Mouse (Mus musculus) forebrain, embryonic 13.5 days (tissue): ENCODE measurements around the gene Med20. TPM values are rescaled to one million over a fixed set of nuclear protein-coding genes. Genes with fewer than 3 reads are reported as not detected.
"Not testable (repeated sequence)": the region's sequence is repeated elsewhere in the genome, so short reads cannot be mapped to it uniquely, and the experiment has no call there.

Experiments used
- ATAC-seq: fragments of 200-750 bp; cut with Nextera tagmentation; 2 replicates; pipeline ENCODE4 v1.8.0; 2017
- H3K27ac ChIP-seq: fragments of 300-500 bp; sonication (generic); 2 replicates; pipeline ENCODE4 v1.5.1; 2015; ENCODE audit warnings: inconsistent platforms, mild to moderate bottlenecking, moderate library complexity
- H3K27me3 ChIP-seq: fragments of 300-500 bp; sonication (generic); 2 replicates; pipeline ENCODE4 v1.6.1; 2015; ENCODE audit warnings: mild to moderate bottlenecking, inconsistent platforms
- H3K36me3 ChIP-seq: fragments of 300-500 bp; sonication (generic); 2 replicates; pipeline ENCODE4 v1.6.1; 2015; ENCODE audit warnings: mild to moderate bottlenecking, inconsistent platforms; ENCODE audit not compliant: poor library complexity, severe bottlenecking
- H3K4me1 ChIP-seq: fragments of 300-500 bp; sonication (generic); 2 replicates; pipeline ENCODE4 v1.6.1; 2015; ENCODE audit warnings: inconsistent platforms
- H3K4me2 ChIP-seq: fragments of 300-500 bp; sonication (generic); 2 replicates; pipeline ENCODE4 v1.6.1; 2015; ENCODE audit warnings: inconsistent platforms, mild to moderate bottlenecking, moderate library complexity
- H3K4me3 ChIP-seq: fragments of 300-500 bp; sonication (generic); 2 replicates; pipeline ENCODE4 v1.5.1; 2015; ENCODE audit warnings: mild to moderate bottlenecking, inconsistent platforms
- H3K9ac ChIP-seq: fragments of 300-500 bp; sonication (generic); 2 replicates; pipeline ENCODE4 v1.6.1; 2015; ENCODE audit warnings: mild to moderate bottlenecking, inconsistent platforms
- H3K9me3 ChIP-seq: fragments of 300-500 bp; sonication (generic); replicated peaks from 2 replicates; pipeline ENCODE4 v1.6.1; 2016; ENCODE audit warnings: inconsistent platforms
- WGBS: fragments of 180-500 bp; shearing (Covaris S2); methylation state at CpG from one replicate; pipeline ENCODE4 v1.1.7; 2015; 5-methylcytosine and 5-hydroxymethylcytosine counted together
- polyA plus RNA-seq: library from polyadenylated mRNA; unstranded; fragments of >200 nt; fragmentation: Nextera tagmentation; extraction: Ambion mirVana; gene quantifications from 2 replicates; pipeline ENCODE4 v1.2.1, GENCODE M21; 2015

The Med20 gene
- polyA plus RNA-seq, 1 experiment from 2014 or later, result 45.2 TPM

DNA sequence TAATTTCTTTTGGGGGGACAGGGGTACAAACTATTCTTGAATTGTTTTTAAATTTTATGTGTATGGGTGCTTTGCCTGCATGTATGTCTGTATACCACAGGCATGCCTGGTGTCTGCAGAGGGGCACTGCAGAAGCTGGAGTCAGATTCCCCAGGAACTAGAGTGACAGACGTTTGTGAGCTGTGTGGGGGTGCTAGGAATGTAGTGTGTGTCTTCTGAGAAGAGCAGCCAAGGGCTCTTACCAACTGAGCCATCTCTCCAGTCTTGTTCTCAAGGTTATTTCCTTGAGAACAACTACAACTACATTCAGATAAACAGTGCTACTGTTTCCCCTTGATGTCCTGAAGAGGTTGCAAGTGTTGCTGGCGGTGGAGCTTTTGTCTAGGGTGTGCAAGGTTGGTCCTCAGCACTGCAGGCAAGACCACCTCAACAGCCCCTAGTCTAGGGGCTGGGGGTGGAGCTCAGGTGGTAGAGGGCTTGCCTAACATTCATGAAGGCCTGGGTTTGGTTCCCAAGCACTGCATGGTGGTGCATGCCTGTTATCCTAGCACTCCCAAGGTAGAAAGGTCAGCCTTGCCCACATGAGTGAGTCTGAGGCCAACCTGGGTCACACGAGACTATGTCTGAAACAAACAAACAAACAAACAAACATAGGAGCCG is 20.9 kb downstream of the Med20 start:
- Histone ChIP-seq H3K4me2 (peak overlapping the region; percentile 40), H3K27ac (no peak overlapping the region), H3K4me3 (0 out of 2 replicates have a peak overlapping the region, but pooled peaks have one; percentile 1), H3K27me3 (no peaks in the 10 kb centered on the region), H3K9ac (peak overlapping the region; percentile 37; the same call in 1 of the 2 replicates), H3K9me3 (no peaks in the 10 kb centered on the region), H3K4me1 (peaks cover 42% of the 10 kb centered on the region), H3K36me3 (peaks cover 13% of the 10 kb centered on the region)
- ATAC-seq, result no peak
- WGBS, result 74% methylated on average over 4 of the region's 4 CpGs

DNA sequence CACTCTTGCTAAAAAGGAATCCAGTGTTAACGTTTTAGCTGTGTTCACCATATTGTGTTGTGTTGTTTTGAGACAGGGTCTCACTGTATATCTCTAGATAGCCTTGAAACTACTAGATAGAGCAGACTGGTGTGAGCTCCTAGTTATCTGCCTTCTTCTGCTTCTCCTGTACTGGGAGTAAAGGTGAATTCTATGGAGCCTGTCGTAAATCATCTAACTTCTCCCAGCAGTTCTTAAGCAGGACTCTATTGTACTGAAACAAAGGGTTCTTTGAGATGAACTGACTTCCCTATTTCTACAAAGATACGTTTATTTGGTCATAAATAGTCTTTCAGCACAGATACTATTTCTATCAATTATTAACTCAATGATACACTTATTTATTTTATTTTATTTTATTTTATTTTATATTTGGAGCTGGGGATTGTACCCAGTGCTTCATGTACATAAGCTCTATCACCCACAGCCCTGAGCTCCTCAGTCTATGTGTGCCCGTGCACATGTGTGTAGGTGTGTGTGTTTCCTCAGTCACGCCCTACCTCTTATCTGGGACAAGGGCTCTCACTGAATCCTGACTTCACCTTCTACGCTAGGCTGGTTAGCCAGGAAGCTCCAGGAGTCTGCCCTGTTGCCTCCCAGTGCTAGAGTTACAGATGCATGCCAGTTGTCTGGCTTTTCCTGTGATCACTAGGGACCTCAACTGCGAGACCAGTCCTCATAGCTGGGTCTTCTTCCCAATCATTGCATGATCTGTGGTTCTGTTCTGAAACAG is 22.8 kb downstream of the Med20 start:
- Histone ChIP-seq H3K4me3 (no peak overlapping the region), H3K27ac (no peak overlapping the region), H3K27me3 (no peaks in the 10 kb centered on the region), H3K9ac (0 out of 2 replicates have a peak overlapping the region, but pooled peaks have one; percentile 5), H3K36me3 (peaks cover 13% of the 10 kb centered on the region), H3K4me1 (peaks cover 37% of the 10 kb centered on the region), H3K9me3 (no peaks in the 10 kb centered on the region), H3K4me2 (no peak overlapping the region)
- 78% methylated on average over 7 of the region's 7 CpGs for WGBS
- ATAC-seq, result no peak

DNA sequence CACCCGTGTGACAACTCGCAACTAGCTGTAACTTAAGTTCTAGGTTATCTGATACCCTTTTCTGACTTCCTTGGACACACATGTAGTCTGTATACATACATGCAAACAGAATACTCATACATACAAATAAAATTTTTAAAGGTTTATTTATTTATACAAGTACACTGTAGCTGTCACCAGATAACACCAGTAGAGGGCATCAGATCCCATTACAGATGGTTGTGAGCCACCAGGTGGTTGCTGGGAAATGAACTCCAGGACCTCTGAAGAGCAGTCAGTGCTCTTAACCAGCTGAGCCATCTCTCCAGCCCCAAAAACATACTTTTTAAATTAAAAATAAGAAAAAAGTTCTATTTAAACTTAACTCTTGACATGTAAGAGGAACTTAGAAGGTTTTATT is 31.6 kb downstream of the Med20 start:
- no peaks in the 10 kb centered on the region for H3K27me3 ChIP-seq
- H3K4me2 ChIP-seq, result no peak overlapping the region
- ATAC-seq, result no peak
- H3K4me1 ChIP-seq, result peaks cover 7% of the 10 kb centered on the region
- WGBS, result 86% methylated on average over 2 of the region's 2 CpGs
- no peak overlapping the region for H3K9ac ChIP-seq
- no peak overlapping the region for H3K27ac ChIP-seq
- no peaks in the 10 kb centered on the region for H3K36me3 ChIP-seq
- no peaks in the 10 kb centered on the region for H3K9me3 ChIP-seq
- no peak overlapping the region for H3K4me3 ChIP-seq

DNA sequence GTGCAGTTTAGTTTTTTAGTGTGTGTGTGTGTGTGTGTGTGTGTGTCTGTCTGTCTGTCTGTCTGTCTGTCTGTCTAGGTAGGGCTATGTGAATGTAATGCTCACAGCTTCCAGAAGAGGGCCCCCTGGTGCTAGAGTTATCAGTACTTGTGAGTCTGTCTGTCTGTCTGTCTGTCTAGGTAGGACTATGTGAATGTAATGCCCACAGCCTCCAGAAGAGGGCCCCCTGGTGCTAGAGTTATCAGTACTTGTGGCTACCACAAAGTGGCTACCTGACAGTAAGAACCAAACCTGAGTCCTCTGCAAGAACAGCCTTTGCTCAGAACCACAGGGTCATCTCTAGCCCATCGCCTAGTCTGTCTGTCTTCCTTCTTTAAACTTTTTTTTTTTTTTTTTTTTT is 35.3 kb downstream of the Med20 start:
- no peak overlapping the region for H3K4me2 ChIP-seq
- H3K9me3 ChIP-seq, result no peaks in the 10 kb centered on the region
- H3K27ac ChIP-seq, result no peak overlapping the region
- no peaks in the 10 kb centered on the region for H3K36me3 ChIP-seq
- 75% methylated on average over 1 of the region's 1 CpGs for whole genome bisulfite sequencing
- peaks cover 16% of the 10 kb centered on the region for H3K4me1 ChIP-seq
- ATAC-seq, result no peak
- no peak overlapping the region for H3K4me3 ChIP-seq
- no peaks in the 10 kb centered on the region for H3K27me3 ChIP-seq
- H3K9ac ChIP-seq, result no peak overlapping the region

DNA sequence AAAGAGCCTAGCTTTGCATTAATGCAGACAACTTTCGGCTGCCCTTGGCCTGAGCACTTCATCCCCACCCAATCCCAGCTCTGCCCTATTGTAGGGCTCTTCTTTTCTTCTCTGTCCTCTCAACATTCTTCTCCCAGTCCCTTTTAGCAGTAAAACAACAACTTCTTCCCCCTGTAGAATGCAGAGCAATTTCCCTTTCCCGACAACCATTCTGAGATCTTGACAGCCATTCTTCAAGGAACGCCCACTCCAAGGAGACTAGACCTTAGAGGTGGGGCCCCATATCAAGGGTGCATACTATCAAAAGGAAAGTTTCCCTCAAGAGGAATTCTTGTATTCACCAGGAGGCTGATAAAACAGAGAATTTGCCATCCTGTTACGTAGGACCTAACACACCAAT is 37.6 kb downstream of the Med20 start:
- 28% methylated on average over 4 of the region's 4 CpGs for WGBS
- H3K4me2 ChIP-seq, result peak overlapping the region; percentile 24; the same call in 1 of the 2 replicates
- peaks cover 7% of the 10 kb centered on the region for H3K36me3 ChIP-seq
- no peak for ATAC-seq
- no peaks in the 10 kb centered on the region for H3K9me3 ChIP-seq
- no peaks in the 10 kb centered on the region for H3K27me3 ChIP-seq
- H3K4me3 ChIP-seq, result no peak overlapping the region
- 0 out of 2 replicates have a peak overlapping the region, but pooled peaks have one; percentile 25 for H3K27ac ChIP-seq
- peaks cover 19% of the 10 kb centered on the region for H3K4me1 ChIP-seq
- H3K9ac ChIP-seq, result no peak overlapping the region

DNA sequence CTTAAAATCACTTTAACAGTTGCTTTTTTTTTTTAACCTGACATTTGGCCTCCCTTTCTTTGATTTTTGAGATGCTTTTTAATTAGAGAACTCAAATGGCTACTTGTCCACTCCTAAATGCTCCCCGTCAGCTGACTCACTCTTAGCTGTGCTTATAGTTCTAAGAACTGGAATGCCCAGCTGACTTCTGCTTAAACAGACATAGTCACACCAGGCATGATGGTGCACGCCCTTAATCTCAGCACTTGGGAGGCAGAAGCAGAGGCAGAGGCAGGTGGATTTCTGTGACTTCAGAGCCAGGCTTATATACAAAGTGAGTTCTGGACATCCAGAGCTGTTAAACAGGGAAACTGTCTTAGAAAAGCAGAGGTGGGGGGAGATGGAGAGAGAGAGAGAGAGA is 40.6 kb downstream of the Med20 start:
- no peak overlapping the region for H3K27ac ChIP-seq
- no peak overlapping the region for H3K4me3 ChIP-seq
- peaks cover 16% of the 10 kb centered on the region for H3K4me1 ChIP-seq
- WGBS, result 62% methylated on average over 2 of the region's 2 CpGs
- ATAC-seq, result no peak
- H3K36me3 ChIP-seq, result peaks cover 7% of the 10 kb centered on the region
- H3K9me3 ChIP-seq, result no peaks in the 10 kb centered on the region
- no peaks in the 10 kb centered on the region for H3K27me3 ChIP-seq
- H3K4me2 ChIP-seq, result no peak overlapping the region
- H3K9ac ChIP-seq, result no peak overlapping the region

DNA sequence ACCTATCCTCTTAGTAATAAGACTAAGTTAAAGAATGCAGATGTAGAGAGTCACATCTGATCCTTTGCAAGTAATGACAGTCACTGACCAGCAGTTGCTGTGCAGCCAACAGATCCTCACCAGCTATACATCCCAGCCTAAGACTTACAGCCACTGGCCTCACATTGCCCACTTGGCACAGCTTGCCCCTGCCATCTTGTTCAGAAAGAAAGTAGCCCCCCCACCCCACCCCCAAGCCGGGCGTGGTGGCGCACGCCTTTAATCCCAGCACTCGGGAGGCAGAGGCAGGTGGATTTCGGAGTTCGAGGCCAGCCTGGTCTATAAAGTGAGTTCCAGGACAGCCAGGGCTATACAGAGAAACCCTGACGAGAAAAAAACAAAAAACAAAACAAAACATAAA is 43.0 kb downstream of the Med20 start:
- 95% methylated on average over 8 of the region's 8 CpGs for WGBS
- H3K27ac ChIP-seq, H3K4me3 ChIP-seq, H3K9ac ChIP-seq, H3K4me1 ChIP-seq, H3K36me3 ChIP-seq, H3K4me2 ChIP-seq, ATAC-seq, H3K9me3 ChIP-seq, H3K27me3 ChIP-seq: not testable (repeated sequence)

DNA sequence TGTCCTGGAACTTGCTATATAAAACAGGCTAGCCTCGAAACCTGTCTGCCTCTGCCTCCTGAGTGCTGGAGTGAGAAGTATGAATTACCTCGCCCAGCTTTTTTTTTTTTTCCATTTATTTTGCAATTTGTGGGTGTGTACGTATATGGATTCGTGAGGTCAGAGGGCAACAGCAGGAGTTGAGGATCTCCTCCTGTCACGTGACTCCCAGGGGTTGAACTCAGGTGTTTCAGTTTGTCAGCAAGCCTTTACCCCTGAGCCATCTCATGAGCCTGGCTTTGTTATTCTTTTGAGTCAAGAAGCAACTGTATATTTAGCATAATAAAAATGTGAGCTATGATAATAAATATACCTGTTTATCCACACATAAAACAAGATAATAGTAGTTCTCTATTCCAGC is 44.3 kb downstream of the Med20 start:
- H3K4me1 ChIP-seq, result peaks cover 3% of the 10 kb centered on the region; the same call in 1 of the 2 replicates
- no peak overlapping the region for H3K4me2 ChIP-seq
- H3K4me3 ChIP-seq, result no peak overlapping the region
- no peak overlapping the region for H3K27ac ChIP-seq
- H3K36me3 ChIP-seq, result peaks cover 7% of the 10 kb centered on the region
- no peaks in the 10 kb centered on the region for H3K9me3 ChIP-seq
- ATAC-seq, result no peak
- 90% methylated on average over 5 of the region's 5 CpGs for WGBS
- no peak overlapping the region for H3K9ac ChIP-seq
- H3K27me3 ChIP-seq, result no peaks in the 10 kb centered on the region

DNA sequence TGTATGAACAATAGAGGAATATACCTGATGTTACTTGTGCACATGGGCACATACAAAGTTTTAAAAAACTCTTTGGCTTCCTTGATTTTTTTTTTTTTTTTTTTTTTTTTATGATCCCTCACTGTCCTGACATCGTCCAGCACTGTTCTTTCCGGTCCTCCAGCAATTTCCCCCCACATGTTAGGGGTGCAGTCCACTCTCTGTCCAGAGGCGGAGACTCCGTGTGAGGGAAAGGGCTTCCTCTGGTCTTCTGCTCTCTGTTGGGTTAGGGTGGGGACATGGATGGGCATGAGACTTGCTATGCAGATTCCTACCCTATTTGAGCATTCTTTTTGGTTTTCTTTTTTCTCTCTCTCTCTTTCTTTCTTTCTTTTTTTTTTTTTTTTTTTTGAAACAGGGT is 46.5 kb downstream of the Med20 start:
- H3K27ac ChIP-seq, result no peak overlapping the region
- no peaks in the 10 kb centered on the region for H3K27me3 ChIP-seq
- H3K4me2 ChIP-seq, result no peak overlapping the region
- H3K9ac ChIP-seq, result no peak overlapping the region
- no peaks in the 10 kb centered on the region for H3K9me3 ChIP-seq
- no peak for ATAC-seq
- H3K4me3 ChIP-seq, result no peak overlapping the region
- WGBS, result 83% methylated on average over 4 of the region's 4 CpGs
- peaks cover 7% of the 10 kb centered on the region for H3K36me3 ChIP-seq
- H3K4me1 ChIP-seq, result peaks cover 5% of the 10 kb centered on the region; the same call in 1 of the 2 replicates

DNA sequence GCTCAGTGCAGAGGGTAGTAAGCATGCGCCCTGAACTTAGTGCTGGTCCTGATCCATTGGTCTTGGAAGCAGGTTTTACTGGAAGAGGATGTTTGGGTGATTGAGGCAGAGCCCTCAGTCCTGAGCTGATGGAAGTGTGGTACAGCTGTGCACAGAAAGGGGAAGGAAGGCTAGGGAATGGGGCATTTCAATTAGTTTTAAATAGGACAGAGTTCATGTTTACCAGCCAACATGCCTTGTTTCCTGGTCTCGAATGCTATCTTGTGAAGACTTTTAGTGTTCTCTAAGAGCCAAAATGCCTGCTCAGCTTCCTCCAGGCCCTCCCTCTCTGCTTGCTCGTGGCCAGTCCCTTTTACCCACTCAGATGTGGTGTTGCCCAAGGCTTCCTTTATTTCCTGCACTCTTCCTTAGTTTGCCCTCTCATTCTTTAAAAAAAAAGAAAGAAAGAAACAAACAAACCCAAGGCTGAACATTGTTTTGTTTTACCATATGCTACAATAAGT is 47.4 kb downstream of the Med20 start:
- H3K36me3 ChIP-seq, result peaks cover 1% of the 10 kb centered on the region
- H3K27me3 ChIP-seq, result no peaks in the 10 kb centered on the region
- ATAC-seq, result no peak
- no peak overlapping the region for H3K27ac ChIP-seq
- no peak overlapping the region for H3K9ac ChIP-seq
- H3K4me2 ChIP-seq, result no peak overlapping the region
- peaks cover 9% of the 10 kb centered on the region; the same call in 1 of the 2 replicates for H3K4me1 ChIP-seq
- H3K9me3 ChIP-seq, result no peaks in the 10 kb centered on the region
- no peak overlapping the region for H3K4me3 ChIP-seq
- WGBS, result 86% methylated on average over 3 of the region's 3 CpGs

DNA sequence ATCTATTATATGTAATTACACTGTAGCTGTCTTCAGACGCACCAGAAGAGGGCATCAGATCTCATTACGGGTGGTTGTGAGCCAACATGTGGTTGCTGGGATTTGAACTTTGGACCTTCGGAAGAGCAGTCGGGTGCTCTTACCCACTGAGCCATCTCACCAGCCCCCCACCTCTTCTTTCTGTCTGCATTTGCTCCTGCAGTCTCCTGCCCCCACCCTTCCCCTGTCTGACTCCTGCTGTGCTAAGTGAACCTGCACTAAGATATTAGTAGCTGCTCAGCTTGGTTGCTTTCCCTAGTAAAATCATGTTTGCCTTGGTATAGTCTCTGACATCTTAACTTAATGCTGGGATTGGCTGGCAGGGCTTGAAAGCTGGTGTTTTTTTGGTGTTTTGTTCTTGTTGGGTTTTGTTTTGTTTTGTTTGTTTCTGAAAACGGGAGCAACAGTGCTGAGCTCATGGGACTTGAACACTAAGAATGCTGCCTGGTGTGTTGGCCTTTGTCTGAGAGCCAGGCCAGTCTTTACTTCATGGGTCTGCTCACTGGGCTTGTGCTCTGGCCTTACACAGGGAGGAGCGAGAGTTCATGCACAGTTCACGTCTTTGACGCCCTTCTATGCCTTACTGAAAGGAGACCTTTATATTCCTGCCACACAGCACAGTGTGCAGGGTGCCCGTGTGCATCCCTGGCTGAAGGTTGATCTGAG is 51.8 kb downstream of the Med20 start:
- peak; percentile 33; the same call in 1 of the 2 replicates for ATAC-seq
- 16% methylated on average over 9 of the region's 9 CpGs for WGBS
- no peak overlapping the region for H3K4me2 ChIP-seq
- no peak overlapping the region for H3K27ac ChIP-seq
- H3K36me3 ChIP-seq, result no peaks in the 10 kb centered on the region
- H3K4me1 ChIP-seq, result peaks cover 9% of the 10 kb centered on the region; the same call in 1 of the 2 replicates
- no peak overlapping the region for H3K9ac ChIP-seq
- H3K4me3 ChIP-seq, result no peak overlapping the region
- no peaks in the 10 kb centered on the region for H3K27me3 ChIP-seq
- no peaks in the 10 kb centered on the region for H3K9me3 ChIP-seq

DNA sequence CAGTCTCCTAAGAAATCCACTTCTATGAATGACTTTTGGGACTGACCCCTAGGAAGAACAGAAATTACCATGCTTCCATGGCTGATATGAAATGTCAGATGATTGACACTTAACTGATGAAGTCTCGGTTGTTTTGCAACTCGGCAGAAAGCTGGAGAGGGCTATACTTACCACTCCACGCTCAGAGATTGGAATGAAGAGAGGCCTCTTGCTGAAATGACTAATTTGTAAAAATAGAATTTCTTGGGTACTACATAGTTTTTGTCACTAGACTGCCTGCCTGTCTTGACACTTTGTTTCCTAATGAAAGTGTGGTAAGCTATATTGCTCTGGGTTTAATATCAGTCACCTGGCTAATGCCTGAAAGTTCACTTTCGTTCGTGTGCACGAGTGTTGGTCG is 53.1 kb downstream of the Med20 start:
- H3K27ac ChIP-seq, result no peak overlapping the region
- H3K9ac ChIP-seq, result no peak overlapping the region
- peaks cover 15% of the 10 kb centered on the region; the same call in 1 of the 2 replicates for H3K4me1 ChIP-seq
- no peaks in the 10 kb centered on the region for H3K27me3 ChIP-seq
- no peaks in the 10 kb centered on the region for H3K9me3 ChIP-seq
- ATAC-seq, result no peak
- WGBS, result 88% methylated on average over 7 of the region's 7 CpGs
- H3K4me3 ChIP-seq, result no peak overlapping the region
- H3K36me3 ChIP-seq, result no peaks in the 10 kb centered on the region
- no peak overlapping the region for H3K4me2 ChIP-seq
